Mouse (Mus musculus): Measurements from ENCODE around the gene Etv6. TPM values are rescaled to one million over a fixed set of nuclear protein-coding genes. Genes with fewer than 3 reads are reported as not detected.

Etv6 gene
- polyA plus RNA-seq, 2 experiments = 13.9 to 16.5 TPM

GRCm38 (mm10) chr6:134262383-134262782 lies 226.9 kb downstream of the Etv6 start:
- ATAC-seq (ENCODE audit: low FRiP score, low read depth) (no peak), DNase-seq (ENCODE audit: low spot score) (no peak)
- WGBS = 92% methylated on average over 4 of the region's 4 CpGs
- H3K27ac ChIP-seq (replicated peaks; ENCODE audit: low read depth, low read length) = no peak overlapping the region
- H3K4me1 ChIP-seq (ENCODE audit: control insufficient read depth, insufficient read depth, low read length) = peaks cover 3% of the 10 kb centered on the region; the same call in 1 of the 2 replicates
- H3K4me2 ChIP-seq (replicated peaks; ENCODE audit: low read depth, low read length, severe bottlenecking) = no peak overlapping the region
- no peak for TF ChIP-seq POLR2A (IDR thresholded peaks at IDR 0.05; ENCODE audit: borderline replicate concordance, extremely low read depth, insufficient read depth, insufficient read length)
- no peaks in the 10 kb centered on the region for H3K27me3 ChIP-seq (ENCODE audit: control insufficient read depth, insufficient read depth, low read length)
- peaks cover 72% of the 10 kb centered on the region for H3K36me3 ChIP-seq (ENCODE audit: control insufficient read depth, insufficient read depth, low read length)
- no peak overlapping the region for H3K9ac ChIP-seq (ENCODE audit: low read depth, low read length, severe bottlenecking)
- H3K4me3 ChIP-seq (replicated peaks; ENCODE audit: low read length) = no peak overlapping the region
- H3K9me3 ChIP-seq (ENCODE audit: control insufficient read depth, low read length) = 0 out of 2 replicates have a peak, but pooled peaks cover 3% of the 10 kb centered on the region

- DNase-seq (ENCODE audit: low spot score) = no peak
These were observed 227.6 kb downstream of the Etv6 start for GRCm38 (mm10) chr6:134262911-134263607.

GRCm38 (mm10) chr6:134273884-134274283 lies 238.4 kb downstream of the Etv6 start:
- Histone ChIP-seq H3K4me1 (ENCODE audit: control insufficient read depth, insufficient read depth, low read length) (no peaks in the 10 kb centered on the region), H3K4me2 (replicated peaks; ENCODE audit: low read depth, low read length, severe bottlenecking) (no peak overlapping the region), H3K27ac (replicated peaks; ENCODE audit: low read depth, low read length) (no peak overlapping the region), H3K36me3 (ENCODE audit: control insufficient read depth, insufficient read depth, low read length) (peaks cover 10% of the 10 kb centered on the region; the same call in 1 of the 2 replicates), H3K9ac (ENCODE audit: low read depth, low read length, severe bottlenecking) (no peak overlapping the region), H3K4me3 (replicated peaks; ENCODE audit: low read length) (no peak overlapping the region), H3K27me3 (ENCODE audit: control insufficient read depth, insufficient read depth, low read length) (no peaks in the 10 kb centered on the region), H3K9me3 (ENCODE audit: control insufficient read depth, low read length) (no peaks in the 10 kb centered on the region)
- WGBS = 91% methylated on average over 2 of the region's 2 CpGs
- no peak for DNase-seq (ENCODE audit: low spot score)
- no peak for ATAC-seq (ENCODE audit: low FRiP score, low read depth)
- no peak for TF ChIP-seq POLR2A (IDR thresholded peaks at IDR 0.05; ENCODE audit: borderline replicate concordance, extremely low read depth, insufficient read depth, insufficient read length)

More at GRCm38 (mm10) chr6:134262911-134263607, 227.6 kb downstream of the Etv6 start:
- H3K4me3 ChIP-seq (replicated peaks; ENCODE audit: low read length) = no peak overlapping the region
- TF ChIP-seq POLR2A (IDR thresholded peaks at IDR 0.05; ENCODE audit: borderline replicate concordance, extremely low read depth, insufficient read depth, insufficient read length) = no peak
- no peak overlapping the region for H3K9ac ChIP-seq (ENCODE audit: low read depth, low read length, severe bottlenecking)
- 0 out of 2 replicates have a peak, but pooled peaks cover 3% of the 10 kb centered on the region for H3K9me3 ChIP-seq (ENCODE audit: control insufficient read depth, low read length)
- 93% methylated on average over 6 of the region's 6 CpGs for WGBS
- H3K4me2 ChIP-seq (replicated peaks; ENCODE audit: low read depth, low read length, severe bottlenecking) = no peak overlapping the region
- no peaks in the 10 kb centered on the region for H3K27me3 ChIP-seq (ENCODE audit: control insufficient read depth, insufficient read depth, low read length)
- peaks cover 3% of the 10 kb centered on the region; the same call in 1 of the 2 replicates for H3K4me1 ChIP-seq (ENCODE audit: control insufficient read depth, insufficient read depth, low read length)
- no peak overlapping the region for H3K27ac ChIP-seq (replicated peaks; ENCODE audit: low read depth, low read length)
- peaks cover 77% of the 10 kb centered on the region for H3K36me3 ChIP-seq (ENCODE audit: control insufficient read depth, insufficient read depth, low read length)
- no peak for ATAC-seq (ENCODE audit: low FRiP score, low read depth)

GRCm38 (mm10) chr6:134276954-134277353 lies 241.5 kb downstream of the Etv6 start:
- no peaks in the 10 kb centered on the region for H3K4me1 ChIP-seq (ENCODE audit: control insufficient read depth, insufficient read depth, low read length)
- DNase-seq (ENCODE audit: low spot score) (no peak), ATAC-seq (ENCODE audit: low FRiP score, low read depth) (no peak)
- no peak for TF ChIP-seq POLR2A (IDR thresholded peaks at IDR 0.05; ENCODE audit: borderline replicate concordance, extremely low read depth, insufficient read depth, insufficient read length)
- no peak overlapping the region for H3K27ac ChIP-seq (replicated peaks; ENCODE audit: low read depth, low read length)
- 73% methylated on average over 2 of the region's 2 CpGs for WGBS
- H3K27me3 ChIP-seq (ENCODE audit: control insufficient read depth, insufficient read depth, low read length) = no peaks in the 10 kb centered on the region
- H3K4me3 ChIP-seq (replicated peaks; ENCODE audit: low read length) = no peak overlapping the region
- no peaks in the 10 kb centered on the region for H3K36me3 ChIP-seq (ENCODE audit: control insufficient read depth, insufficient read depth, low read length)
- no peak overlapping the region for H3K4me2 ChIP-seq (replicated peaks; ENCODE audit: low read depth, low read length, severe bottlenecking)
- H3K9ac ChIP-seq (ENCODE audit: low read depth, low read length, severe bottlenecking) = no peak overlapping the region
- no peaks in the 10 kb centered on the region for H3K9me3 ChIP-seq (ENCODE audit: control insufficient read depth, low read length)

GRCm38 (mm10) chr6:134282095-134282494 lies 246.6 kb downstream of the Etv6 start:
- Histone ChIP-seq H3K4me3 (replicated peaks; ENCODE audit: low read length) (no peak overlapping the region), H3K4me1 (ENCODE audit: control insufficient read depth, insufficient read depth, low read length) (no peaks in the 10 kb centered on the region), H3K27ac (replicated peaks; ENCODE audit: low read depth, low read length) (no peak overlapping the region), H3K4me2 (replicated peaks; ENCODE audit: low read depth, low read length, severe bottlenecking) (no peak overlapping the region), H3K27me3 (ENCODE audit: control insufficient read depth, insufficient read depth, low read length) (no peaks in the 10 kb centered on the region), H3K36me3 (ENCODE audit: control insufficient read depth, insufficient read depth, low read length) (no peaks in the 10 kb centered on the region), H3K9me3 (ENCODE audit: control insufficient read depth, low read length) (no peaks in the 10 kb centered on the region), H3K9ac (ENCODE audit: low read depth, low read length, severe bottlenecking) (no peak overlapping the region)
- 78% methylated on average over 3 of the region's 3 CpGs for WGBS
- ATAC-seq (ENCODE audit: low FRiP score, low read depth) = no peak
- DNase-seq (ENCODE audit: low spot score) = no peak
- no peak for TF ChIP-seq POLR2A (IDR thresholded peaks at IDR 0.05; ENCODE audit: borderline replicate concordance, extremely low read depth, insufficient read depth, insufficient read length)
